Mouse (Mus musculus) embryo, embryonic 9.5 days (tissue): Measurements from ENCODE around the gene Zbtb38.
A peak's percentile ranks its signal among the peaks of the same experiment; 100 is the strongest.

Experiments
- DNase-seq: peaks from one replicate; pipeline ENCODE4 v3.0.0-alpha.2; 2017; ENCODE audit errors: extremely low spot score

The Zbtb38 gene

DNA sequence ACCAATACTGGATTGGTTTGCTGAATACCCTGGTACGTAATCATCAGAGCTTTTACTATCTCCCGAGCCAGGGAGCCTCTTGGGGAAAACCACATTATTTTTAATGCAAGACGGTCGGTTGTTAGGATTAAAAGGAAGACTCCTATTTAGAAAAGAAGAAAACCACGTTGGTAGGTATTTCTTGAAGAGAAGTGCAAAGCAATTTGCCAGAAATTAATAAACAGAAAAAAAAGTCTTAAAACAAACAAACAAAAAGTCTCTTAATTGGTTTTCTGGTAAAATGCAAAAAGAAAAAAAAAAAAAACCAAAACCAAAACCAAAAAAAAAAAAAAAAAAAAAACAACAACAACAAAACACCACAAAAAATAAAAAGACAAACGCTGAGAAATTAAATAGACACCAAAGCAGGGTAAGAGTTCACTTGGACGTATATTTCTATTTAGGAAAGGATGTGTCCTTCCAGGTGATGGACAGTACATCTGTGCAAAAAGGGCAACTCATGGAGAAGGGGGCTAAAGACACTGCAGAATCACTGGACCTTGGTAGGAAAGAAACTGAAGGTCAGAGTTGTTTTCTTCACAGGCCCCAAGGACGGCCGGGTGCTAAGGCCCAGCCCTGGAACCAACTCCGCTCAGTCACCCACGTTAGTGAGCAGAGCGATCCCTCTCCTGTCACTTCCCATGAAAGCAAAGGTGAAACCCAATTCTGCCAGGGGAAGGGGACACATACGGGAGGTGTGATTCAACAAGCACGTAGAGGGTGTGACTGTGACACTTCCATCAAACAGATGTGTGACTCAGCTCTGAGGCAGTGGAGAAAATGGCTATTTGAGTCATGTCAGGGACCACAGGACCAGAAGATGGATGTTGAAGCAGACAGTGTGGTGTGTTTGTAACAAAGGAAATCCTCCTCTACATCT lies 38.9 kb downstream of the Zbtb38 start:
- no peak for DNase-seq

DNA sequence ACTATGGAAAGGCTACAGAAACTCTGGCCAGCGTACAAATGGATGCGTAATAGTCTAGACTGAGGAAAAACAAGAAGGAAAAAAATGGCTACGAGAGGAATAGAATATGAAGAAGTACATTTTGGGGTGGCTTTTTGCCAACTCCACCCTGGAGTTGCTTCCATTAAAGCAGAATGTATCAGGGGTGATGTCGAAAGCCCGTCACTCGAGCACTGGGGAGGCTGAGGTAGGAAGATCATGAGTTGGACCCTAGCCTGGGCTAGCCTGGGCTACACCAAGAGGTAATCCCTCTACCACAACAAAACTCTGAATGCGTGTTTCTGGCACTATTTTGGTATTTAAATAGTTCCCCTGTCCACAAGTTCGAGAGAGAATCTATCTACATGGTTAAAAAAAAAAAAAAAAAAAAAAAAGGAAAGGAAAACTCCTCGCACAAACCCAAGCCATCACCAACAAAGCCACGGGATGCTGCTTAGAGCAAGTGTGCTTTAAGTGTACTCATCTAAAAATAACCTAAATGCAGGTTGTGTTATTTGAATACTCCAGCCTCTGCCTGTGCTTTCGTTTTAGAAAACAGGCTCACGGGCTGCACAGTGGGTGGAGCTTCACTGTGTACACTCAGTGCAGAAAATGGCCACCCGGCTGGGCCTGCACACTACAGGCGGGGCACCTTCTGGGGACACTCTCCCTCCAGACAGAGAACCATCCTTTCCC lies 39.7 kb downstream of the Zbtb38 start:
- no peak for DNase-seq

DNA sequence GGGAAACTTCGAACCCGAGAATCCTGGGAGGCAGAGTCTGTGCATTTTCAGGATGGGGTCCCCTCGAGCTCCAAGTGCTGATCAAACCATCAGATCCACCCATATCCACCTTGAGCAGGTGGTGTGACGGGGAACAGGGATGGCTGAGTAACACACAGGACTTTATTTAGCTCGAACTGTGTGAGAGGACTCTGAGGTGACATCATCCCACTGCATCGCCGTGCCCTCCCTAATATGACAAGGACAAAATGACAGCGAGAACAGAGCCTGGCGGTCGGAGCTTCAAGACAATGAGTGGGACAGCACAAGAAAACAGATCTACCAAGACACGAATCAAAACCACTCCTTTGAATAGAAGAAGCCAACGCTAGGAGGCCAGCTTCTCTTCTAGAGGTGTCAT lies 40.6 kb downstream of the Zbtb38 start:
- no peak for DNase-seq

DNA sequence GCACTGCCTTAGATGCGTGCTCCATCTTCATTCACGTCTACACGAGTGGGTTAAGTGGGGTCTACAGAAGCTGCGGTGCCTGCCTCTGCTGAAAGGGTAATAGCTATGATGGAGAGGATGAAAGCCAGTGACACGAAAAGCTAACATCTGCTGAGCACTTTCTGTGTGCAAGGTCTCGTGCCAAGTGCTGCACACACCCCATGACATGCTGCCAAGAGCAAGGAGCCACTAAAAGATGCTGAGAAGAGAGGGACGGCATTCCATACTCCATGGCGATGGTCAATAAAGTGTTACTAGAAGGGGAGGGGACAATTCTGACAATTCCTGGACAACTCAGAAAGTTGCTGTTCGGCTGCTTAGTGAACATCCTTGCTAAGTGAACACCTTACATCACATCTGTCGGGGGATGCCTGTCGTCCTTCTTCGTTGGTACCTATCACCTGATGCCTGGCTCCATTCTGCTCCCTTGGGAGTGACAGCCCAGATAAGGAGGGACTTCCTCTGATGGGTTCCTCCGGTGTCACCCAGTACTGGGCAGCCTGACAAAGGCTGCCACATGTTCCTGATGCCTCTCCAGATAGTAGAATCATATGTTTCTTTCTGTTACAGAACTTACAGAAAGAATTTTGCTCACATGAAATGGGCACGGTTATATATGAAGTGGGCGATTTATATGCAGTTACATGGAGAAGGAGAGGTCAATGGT lies 42.2 kb downstream of the Zbtb38 start:
- DNase-seq, result no peak

DNA sequence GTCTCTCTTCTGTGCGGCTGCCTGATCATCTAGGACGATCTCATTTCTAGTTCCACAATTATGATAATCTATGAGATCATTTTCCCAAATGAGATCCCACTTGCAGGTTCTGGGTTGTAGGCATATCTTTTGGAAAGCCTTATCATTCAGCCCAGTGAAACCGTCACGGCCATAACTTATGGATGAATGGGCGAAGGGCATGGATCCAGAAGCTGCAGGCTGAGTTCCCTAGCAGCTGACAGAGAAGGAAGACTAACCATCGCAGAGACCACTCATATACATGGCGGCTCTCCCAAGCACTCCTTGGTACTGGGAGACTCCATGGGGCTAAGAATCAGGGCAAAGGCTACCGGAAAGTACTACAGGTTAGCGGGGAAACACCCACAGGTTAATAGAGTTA lies 43.7 kb downstream of the Zbtb38 start:
- DNase-seq, result no peak

DNA sequence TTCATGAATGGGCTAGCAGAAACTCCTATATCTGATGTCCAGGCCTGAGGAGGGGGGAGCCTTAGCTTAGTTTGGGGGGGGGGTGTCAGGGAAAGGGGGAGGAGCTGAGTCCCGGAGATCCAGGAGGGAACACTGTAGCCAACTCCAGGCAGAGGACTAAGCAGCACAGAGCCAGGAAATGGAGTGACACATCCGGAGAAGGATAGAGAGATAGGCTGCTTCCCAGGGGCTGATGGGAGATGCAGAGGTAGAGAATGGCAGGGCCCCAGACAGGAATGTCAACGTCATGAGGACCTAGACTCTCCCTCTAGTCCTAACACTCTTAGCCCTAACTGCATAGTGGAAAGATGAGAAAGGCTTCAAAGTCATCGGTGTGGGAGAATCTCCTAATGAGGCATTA lies 44.7 kb downstream of the Zbtb38 start:
- DNase-seq, result no peak

DNA sequence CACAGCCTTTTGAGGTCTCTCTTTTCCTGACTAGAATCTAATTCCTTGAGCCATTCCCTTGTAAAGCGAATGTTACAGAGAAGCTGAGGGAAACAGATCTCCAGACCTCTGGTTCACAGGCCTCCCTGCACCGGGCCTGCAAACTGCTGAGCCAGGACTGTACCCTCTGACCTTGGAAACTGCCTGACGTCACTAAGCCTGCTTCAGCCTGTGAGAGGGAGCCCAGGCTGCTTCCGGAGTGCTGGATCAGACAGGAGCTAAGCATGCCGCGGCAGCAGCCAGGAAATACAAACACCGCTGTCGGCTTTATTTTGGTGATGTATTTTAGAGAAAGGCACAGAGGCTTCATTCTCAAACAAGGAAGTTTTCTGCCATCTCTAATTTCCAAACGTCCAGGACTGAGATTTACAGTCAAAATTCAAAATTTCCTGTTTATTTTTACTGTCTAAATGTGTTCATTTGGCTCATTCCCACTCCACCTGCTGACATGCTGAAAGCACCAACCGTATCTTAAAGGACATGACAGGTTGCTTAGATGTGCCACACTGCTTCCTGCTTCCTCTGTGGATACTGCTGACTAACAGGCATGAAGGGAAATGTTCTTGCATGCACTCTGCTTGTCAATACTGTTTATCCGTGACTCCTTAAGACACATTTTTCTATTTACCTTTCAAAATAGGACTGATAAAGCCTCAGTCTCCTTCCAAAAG lies 46.9 kb downstream of the Zbtb38 start:
- DNase-seq, result peak; percentile 67

DNA sequence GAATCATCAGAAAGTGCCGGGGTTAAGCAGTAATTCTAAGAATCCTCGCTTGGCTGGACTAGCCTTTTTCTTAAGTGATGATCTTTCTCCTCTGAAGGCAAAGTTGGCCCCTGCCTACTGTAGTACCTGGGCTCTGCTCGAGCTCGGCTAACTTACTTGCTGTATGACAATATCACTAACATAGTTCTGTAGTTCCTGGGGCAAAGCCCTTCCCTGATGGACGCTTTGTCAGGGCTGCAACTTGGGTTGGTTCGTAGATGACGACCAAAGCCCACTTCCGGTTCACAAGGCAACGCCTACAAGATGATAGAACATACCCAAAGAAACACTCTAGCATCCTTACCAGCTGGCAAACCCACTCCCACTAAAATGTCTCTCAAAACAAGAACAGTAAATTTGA lies 47.7 kb downstream of the Zbtb38 start:
- DNase-seq, result no peak

DNA sequence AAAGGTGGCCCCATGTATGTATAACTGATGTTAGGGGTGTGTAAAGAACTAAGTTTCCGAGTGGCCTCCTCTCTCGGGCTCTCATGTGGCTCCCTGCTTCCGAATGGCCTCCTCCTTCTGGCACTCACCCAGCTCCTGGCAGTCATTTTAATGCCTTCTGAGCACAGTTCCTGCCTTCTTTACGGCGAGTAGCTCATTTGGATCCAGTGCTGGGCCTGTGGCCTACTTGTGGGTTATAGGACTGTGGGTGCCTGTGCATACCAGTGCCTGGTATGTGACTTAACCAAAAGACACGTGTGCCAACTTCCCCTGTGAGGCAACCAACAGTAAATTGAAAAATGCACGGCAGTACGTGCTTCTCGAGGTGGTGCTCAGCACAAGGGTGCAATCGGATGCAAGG lies 50.7 kb downstream of the Zbtb38 start:
- no peak for DNase-seq

DNA sequence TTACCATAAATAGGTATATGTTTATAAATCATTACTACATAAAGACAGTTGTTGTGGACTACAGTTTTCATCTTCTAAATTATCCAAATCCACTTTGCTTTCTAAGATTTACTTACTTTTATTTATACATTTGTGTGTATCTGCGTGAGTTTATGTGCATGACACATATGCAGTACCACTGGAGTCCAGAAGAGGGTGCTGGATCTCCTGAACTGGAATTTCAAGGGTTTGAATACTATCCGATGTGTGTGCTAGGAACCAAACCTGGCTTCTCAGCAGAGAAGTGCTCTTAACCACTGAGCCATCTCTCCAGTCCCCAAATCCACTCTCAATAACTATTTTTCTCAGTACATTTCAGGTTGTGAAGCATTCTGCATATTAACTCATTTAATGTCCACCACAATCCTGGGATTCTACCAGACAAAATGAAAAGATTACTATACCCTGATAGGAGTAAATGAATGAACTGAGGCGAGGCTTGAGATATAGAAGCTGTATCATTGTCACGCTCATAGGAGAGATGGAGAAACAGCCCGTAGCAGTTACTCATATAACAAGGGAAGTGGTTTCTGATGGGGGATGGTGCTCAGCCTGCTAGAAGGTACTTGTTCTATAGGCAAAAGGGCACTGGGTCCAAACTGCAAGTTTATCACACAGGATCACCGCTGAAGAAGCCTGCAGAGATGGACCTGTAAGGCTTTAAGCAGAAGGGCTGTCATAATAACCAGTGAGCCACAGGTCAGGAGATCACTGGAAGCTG lies 53.2 kb downstream of the Zbtb38 start:
- DNase-seq, result no peak

DNA sequence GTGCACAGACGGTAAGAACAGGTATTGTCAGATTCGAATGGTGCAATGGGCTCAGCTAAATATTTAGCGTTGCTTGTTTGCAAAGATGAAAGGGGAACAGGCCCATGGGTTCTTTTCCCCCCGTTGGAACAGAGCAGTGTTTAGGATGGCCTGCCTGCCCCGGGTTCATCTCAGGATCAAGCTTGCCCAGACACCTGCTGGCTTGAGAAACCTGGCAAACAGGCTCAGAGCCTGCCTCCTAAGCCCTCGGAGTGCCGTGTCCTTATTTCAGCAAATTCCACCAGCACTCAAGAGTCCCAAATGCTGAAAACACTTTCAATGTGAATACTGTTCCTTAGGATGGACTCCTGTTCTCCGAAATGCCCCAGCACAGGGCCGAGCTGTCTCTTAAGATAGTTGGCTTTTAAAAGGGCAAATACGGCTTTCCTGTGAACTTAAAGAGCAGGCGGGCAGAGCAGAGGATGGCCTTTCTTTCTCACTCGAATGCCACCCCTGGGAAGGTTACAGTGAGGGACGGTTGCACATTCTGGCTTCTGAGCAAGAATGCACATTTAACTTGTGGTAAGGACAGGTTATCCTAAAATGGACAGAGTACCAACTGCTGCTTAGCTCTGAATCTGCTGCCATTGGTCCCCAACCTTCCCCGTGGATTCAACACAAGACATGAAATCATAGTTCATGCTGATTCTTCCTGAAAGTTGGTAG lies 55.7 kb downstream of the Zbtb38 start:
- no peak for DNase-seq

DNA sequence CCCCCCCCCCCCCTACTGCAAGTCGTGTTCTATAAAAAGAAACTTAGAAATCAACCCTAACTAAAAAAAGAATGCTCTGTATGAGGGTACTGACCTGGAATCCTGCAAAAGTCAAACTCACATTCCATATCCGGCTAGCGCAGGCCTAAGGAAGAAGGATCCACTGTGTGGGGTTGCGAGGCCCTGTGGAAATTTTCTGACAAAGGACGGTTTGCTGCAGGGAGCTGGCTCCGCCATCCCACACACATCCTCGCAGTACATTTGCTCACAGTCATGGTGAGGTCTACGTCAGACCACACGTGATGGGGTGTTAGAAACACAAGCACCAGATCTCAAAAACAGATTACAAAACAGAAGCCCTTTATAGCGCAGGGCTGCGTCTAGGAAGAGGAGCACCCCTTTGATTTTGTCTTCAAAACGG lies 56.5 kb downstream of the Zbtb38 start:
- no peak for DNase-seq

DNA sequence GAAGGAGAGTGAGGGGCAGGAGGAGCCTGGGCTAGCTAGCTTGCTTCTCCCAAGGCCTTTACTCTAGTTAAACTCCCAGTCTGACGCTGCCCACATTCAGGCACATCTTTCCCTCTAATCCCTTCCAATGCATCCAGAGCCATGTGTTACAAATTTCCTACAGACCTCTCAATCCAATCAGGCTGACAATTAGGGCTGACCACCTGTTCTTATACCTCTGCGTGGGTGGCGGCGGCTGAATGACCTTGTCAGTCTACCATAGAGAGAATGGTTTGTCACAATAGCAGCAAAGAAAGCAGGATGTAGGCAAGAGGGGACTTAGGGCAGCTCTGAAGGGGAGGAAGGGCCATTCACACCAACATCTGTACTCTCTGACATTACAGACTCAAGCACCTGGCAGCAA lies 62.2 kb downstream of the Zbtb38 start:
- no peak for DNase-seq

DNA sequence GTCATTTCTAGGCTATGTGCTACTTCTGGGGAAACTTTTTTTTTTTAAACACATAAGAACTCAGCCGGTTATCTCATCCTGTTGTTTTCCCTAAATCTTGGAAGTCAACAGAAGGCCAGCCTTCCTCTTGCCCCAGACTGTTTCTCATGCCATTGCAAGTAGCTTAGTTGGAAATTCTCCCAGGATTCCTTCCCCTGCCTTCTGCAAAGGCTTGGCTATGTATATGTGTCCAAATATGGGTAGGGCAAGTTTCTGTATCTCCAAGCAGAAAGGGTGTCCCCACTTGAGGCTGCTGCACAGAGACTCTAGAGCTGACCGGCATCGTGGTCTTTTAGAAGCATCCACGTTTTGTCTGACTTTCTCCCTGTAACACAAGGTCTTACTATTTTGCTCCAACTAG lies 63.6 kb downstream of the Zbtb38 start:
- DNase-seq, result no peak

DNA sequence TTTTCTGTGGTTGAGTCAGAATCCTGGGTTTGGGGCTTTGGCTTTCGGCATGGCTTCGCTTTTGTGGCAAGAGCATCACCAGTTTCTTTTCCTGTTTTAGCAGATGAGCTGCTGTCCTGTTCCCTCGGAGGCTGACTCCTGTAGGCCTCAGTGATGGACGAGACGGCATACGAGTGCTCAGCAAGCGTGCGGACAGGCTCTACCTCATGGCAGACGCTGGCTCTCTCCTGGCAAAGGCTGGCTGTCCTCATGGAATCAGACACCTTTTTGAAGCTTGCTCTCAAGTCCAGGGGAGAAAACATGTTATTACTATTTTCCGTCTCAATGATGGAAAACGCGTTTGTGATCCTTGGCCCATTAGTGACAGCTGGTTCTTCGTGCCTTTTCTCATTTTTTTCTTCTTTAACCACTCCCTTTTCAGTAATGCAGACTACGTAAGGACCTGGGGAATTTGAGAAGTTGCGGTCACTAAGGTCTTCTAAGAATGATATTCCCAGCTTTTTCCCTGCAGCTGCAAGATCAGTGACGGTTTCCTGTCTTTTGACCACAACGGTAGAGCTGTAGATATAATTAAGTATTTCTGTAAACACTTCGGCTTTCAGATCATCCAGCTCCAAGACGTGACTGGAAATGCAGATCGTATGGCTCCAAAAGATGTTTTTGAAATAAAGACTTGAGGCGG lies 64.3 kb downstream of the Zbtb38 start:
- DNase-seq, result no peak

DNA sequence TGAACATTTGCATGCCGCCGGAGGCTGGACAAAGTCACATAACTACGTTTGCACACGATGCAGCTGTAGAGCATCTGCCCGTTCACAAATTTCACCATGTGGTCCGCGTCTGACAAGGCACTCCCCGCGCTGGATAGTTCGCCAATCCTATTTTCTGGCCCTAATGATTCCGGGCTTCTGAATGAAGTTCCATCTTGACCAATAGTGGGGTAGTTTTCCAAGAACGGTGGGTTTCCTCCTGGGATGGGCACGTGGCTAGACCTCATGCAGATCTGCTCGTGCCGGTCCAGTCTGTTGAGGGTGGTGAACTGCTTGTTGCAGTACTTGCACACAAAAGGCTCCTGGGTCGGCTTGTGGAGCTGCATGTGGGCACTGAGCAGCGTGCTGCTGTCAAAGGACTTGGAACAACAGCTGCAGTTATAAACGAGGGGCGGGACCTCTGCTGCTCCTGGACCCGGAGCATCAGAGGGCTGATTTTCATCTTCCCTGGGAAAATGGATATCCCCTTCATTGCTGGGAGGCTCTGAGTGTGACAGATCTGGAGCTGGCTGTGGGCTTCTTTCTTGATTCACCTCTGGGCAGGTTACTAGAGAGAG lies 64.9 kb downstream of the Zbtb38 start:
- no peak for DNase-seq

DNA sequence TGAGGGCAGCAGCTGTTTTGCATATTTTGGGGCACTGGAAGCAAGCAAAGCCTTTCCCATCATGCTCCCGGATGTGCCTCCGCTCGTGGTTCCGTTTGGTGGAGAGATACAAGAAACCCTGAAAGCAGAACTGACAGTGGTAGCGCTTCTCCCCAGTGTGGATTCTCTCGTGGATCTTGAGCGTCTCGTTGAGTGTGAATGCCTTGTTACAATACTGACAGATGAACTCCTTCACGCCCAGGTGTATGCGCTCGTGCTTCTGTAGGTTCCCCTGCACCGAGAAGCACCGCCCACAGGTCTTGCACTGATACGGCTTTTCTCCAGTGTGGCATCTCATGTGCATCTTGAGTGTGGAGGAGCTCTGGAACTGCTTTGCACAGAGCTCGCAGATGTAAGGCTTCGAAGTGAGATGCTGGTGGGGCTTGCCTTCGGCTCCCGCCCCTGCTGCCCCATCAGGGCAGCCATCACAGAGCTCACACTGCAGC lies 67.0 kb downstream of the Zbtb38 start:
- no peak for DNase-seq

DNA sequence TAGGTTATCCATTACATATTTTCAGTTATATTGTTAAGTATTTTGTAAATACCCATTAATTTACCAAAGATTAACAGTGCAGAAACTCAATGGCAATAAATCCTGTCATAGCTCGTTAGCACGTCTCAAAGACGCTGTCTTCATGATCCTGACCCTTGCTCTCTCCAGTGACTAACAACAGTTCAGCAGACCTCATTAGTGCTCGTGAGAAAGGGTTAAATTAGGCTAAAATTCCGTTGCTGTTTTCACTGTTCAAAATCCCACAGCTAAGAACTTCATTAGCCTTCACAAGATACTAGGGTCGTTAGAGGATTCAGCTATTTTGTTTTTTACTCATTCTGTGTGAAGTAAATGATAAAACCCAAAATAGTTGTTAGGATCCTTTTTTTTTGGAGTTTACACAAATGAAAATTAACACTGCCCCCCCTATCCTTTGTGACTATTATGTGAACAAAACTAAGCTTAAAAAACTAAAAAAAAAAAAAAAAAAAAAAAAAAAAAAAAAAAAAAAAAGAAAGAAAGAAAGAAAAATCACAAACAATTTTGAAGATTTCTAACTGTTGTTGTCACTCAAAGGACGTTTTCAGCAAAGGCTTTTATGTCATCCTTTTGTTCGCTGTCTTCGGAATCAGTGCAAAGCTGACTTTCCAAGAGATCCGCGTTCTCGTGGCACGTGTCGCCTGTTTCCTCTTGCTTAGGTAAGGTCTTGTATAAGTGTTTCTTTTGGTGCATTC lies 67.6 kb downstream of the Zbtb38 start:
- DNase-seq, result no peak
